ENCODE assay signal across 19 mouse cellular contexts in the genomic region with DNA sequence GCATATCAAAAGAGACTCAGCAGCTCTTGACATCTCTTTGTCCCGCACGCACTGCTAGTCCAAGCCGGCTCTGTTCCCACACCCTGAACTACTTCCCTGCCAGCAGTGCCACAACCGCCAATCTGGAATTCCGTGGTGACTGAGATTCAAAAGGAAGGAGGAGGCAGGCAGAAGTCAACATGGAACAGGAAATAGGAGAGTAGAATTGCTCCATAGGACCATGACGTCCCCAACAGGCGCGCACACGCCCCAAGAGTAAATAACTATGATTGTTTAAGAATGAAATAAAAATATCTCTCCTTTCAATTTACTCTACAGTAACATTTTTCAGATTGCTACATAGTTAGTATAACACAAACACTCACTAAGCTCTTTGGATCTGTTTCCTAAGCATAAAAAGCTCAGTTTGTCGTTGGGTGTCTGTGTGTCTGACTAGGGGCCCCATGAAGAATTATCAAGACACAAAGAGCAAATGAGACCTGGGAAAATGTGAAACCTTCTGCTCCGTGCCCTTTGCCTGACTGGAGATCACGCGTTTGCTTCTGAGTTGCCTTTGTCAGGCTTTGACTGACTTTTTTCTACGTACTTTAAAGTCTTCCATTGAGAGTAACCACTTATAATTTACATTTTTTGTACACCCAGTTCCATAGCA. TPM values are rescaled to one million over a fixed set of nuclear protein-coding genes. Genes with fewer than 3 reads are reported as not detected.
A peak's percentile ranks its signal among the peaks of the same experiment; 100 is the strongest.
DNase-seq lines count a peak whose midpoint lies in the region; TF ChIP-seq lines count a peak whose summit lies in the region.
"Had no signal": no experiment of that assay in that cellular context is flagged by ENCODE, and none has a peak within 500 bp of the region (broad histone marks: within the 10 kb centered on the region; RNA-seq: fewer than 3 reads in every experiment).

No protein-coding gene starts in this region.

- 83% methylated on average over 14 of the region's 14 CpGs for WGBS in thymus, adult 2 months

- H3K36me3 ChIP-seq in thymus, adult 2 months (ENCODE audit: control insufficient read depth, insufficient read depth, low read length): no peaks in the 10 kb centered on the region
- H3K36me3 ChIP-seq: heart, embryonic 10.5 days; hindbrain, embryonic 15.5 days; limb, embryonic 15.5 days had no signal

- no peak for TF ChIP-seq POLR2A in thymus, adult 2 months (IDR thresholded peaks at IDR 0.05; ENCODE audit: control insufficient read depth, extremely low read depth, insufficient read depth, low read length, poor library complexity)

- peak; percentile 43 for DNase-seq in urinary bladder, postnatal 14 days (ENCODE audit: low spot score)
- no peak for DNase-seq in urinary bladder, postnatal 4 days (ENCODE audit: low spot score in 2 of 2)
- peak; percentile 75 to 85 for DNase-seq in lung, adult 18-20 months
- peak; percentile 77 for DNase-seq in lung, postnatal 25 days (ENCODE audit: low spot score)
- DNase-seq in urinary bladder, postnatal 36 days (ENCODE audit: low spot score in 2 of 2): peak; percentile 20 to 30
- DNase-seq in gastrocnemius, postnatal 36 days: no peak
- no peak for DNase-seq in thymus, adult 2 months
- DNase-seq: cerebellum, adult 9-10 months; heart, postnatal 14 days; kidney, adult 18-20 months; kidney, postnatal 14 days; right cerebral cortex, adult 18-20 months; spleen, adult 18-20 months; thymus, postnatal 4 days had no signal

- H3K27me3 ChIP-seq in thymus, adult 2 months (ENCODE audit: control insufficient read depth, insufficient read depth, low read length): no peaks in the 10 kb centered on the region
- H3K27me3 ChIP-seq: forebrain, embryonic 13.5 days; limb, embryonic 15.5 days had no signal

- H3K4me3 ChIP-seq in thymus, adult 2 months (ENCODE audit: control insufficient read depth, insufficient read depth, low read length): no peak overlapping the region
- H3K4me3 ChIP-seq: forebrain, embryonic 13.5 days; heart, embryonic 10.5 days; hindbrain, embryonic 15.5 days; limb, embryonic 15.5 days had no signal

- no peak for TF ChIP-seq CTCF in thymus, adult 2 months (IDR thresholded peaks at IDR 0.05; ENCODE audit: borderline replicate concordance, control insufficient read depth, extremely low read depth, insufficient read depth, low read length, poor library complexity)

- H3K4me1 ChIP-seq in thymus, adult 2 months (replicated peaks; ENCODE audit: control insufficient read depth, insufficient read depth, low read length): no peaks in the 10 kb centered on the region
- H3K4me1 ChIP-seq: forebrain, embryonic 13.5 days; heart, embryonic 10.5 days; hindbrain, embryonic 15.5 days; limb, embryonic 15.5 days had no signal

- intact Hi-C loops in gastrocnemius, postnatal 36 days (cut with DNase I): no loop called here

- no peak overlapping the region for H3K27ac ChIP-seq in thymus, adult 2 months (ENCODE audit: control insufficient read depth, insufficient read depth, low read length)
- H3K27ac ChIP-seq: forebrain, embryonic 13.5 days; heart, embryonic 10.5 days; hindbrain, embryonic 15.5 days; limb, embryonic 15.5 days had no signal

RNA-seq across cellular contexts. Expression of a gene that starts 5.3 kb away (rescaled TPM):
- total RNA-seq in gastrocnemius, postnatal 36 days (2021): under 1 TPM in 1 of 2 experiments, not detected in 1; 0.30 TPM
- 2.0 TPM in 2 replicates for polyA plus RNA-seq in thymus, adult 2 months (2012; rRNA removed)
- total RNA-seq: megakaryocyte-erythroid progenitor cell, adult 5-6 weeks had no signal

RNA-seq across cellular contexts. Expression of a gene that starts 11.0 kb away (rescaled TPM):
- 1 to 10 TPM; 3.9 to 5.0 TPM for total RNA-seq in gastrocnemius, postnatal 36 days (2021)
- 9.3 and 10.3 TPM in 2 replicates for polyA plus RNA-seq in thymus, adult 2 months (2012; rRNA removed)

Comparison
In these comparisons a context has a peak if more than half of its experiments do, and no peak if none do; other contexts are left out.
1. DNase-seq: peak in urinary bladder, postnatal 14 days (single experiment), lung, adult 18-20 months (2 of 2), lung, postnatal 25 days (single experiment) and urinary bladder, postnatal 36 days (2 of 2); none in urinary bladder, postnatal 4 days (0 of 2), gastrocnemius, postnatal 36 days (0 of 2) and thymus, adult 2 months (single experiment).